Mouse (Mus musculus): ENCODE data around the gene Mcm3.

The Mcm3 gene

GRCm38 (mm10) chr1:20819771-20820605 lies at the start of gene Mcm3:
Mcm3 (minus strand) TSS chr1:20820312.
- in situ Hi-C loops (cut with MboI; ENCODE audit: low sequenced_read_pairs), result no loop called here

GRCm38 (mm10) chr1:20868036-20868435 lies 47.9 kb upstream of the Mcm3 start:
- in situ Hi-C loops (cut with MboI; ENCODE audit: low sequenced_read_pairs), result no loop called here

- in situ Hi-C loops (cut with MboI; ENCODE audit: low sequenced_read_pairs), result no loop called here
These were observed 47.3 kb upstream of the Mcm3 start for GRCm38 (mm10) chr1:20867241-20867902.

- in situ Hi-C loops (cut with MboI; ENCODE audit: low sequenced_read_pairs), result no loop called here
These were observed 43.5 kb upstream of the Mcm3 start for GRCm38 (mm10) chr1:20863452-20864172.

GRCm38 (mm10) chr1:20861865-20862264 lies 41.8 kb upstream of the Mcm3 start:
- in situ Hi-C loops (cut with MboI; ENCODE audit: low sequenced_read_pairs), result no loop called here

GRCm38 (mm10) chr1:20860775-20861174 lies 40.7 kb upstream of the Mcm3 start:
- in situ Hi-C loops (cut with MboI; ENCODE audit: low sequenced_read_pairs), result no loop called here

- in situ Hi-C loops (cut with MboI; ENCODE audit: low sequenced_read_pairs), result no loop called here
These were observed 37.1 kb upstream of the Mcm3 start for GRCm38 (mm10) chr1:20856924-20857902.

GRCm38 (mm10) chr1:20839911-20840310 lies 19.8 kb upstream of the Mcm3 start:
- in situ Hi-C loops (cut with MboI; ENCODE audit: low sequenced_read_pairs), result no loop called here

GRCm38 (mm10) chr1:20836551-20837125 lies 16.5 kb upstream of the Mcm3 start:
- in situ Hi-C loops (cut with MboI; ENCODE audit: low sequenced_read_pairs), result no loop called here

GRCm38 (mm10) chr1:20833141-20833511 lies 13.0 kb upstream of the Mcm3 start:
- in situ Hi-C loops (cut with MboI; ENCODE audit: low sequenced_read_pairs), result no loop called here

- in situ Hi-C loops (cut with MboI; ENCODE audit: low sequenced_read_pairs), result no loop called here
These were observed 12.5 kb upstream of the Mcm3 start for GRCm38 (mm10) chr1:20832473-20833140.

GRCm38 (mm10) chr1:20830546-20830945 lies 10.4 kb upstream of the Mcm3 start:
- in situ Hi-C loops (cut with MboI; ENCODE audit: low sequenced_read_pairs), result no loop called here

GRCm38 (mm10) chr1:20828061-20828460 lies 7.9 kb upstream of the Mcm3 start:
- in situ Hi-C loops (cut with MboI; ENCODE audit: low sequenced_read_pairs), result no loop called here

- in situ Hi-C loops (cut with MboI; ENCODE audit: low sequenced_read_pairs), result no loop called here
These were observed 4.9 kb upstream of the Mcm3 start for GRCm38 (mm10) chr1:20825036-20825435.

- in situ Hi-C loops (cut with MboI; ENCODE audit: low sequenced_read_pairs), result no loop called here
These were observed 3.8 kb upstream of the Mcm3 start for GRCm38 (mm10) chr1:20823906-20824305.

GRCm38 (mm10) chr1:20823471-20823870 lies 3.4 kb upstream of the Mcm3 start:
- in situ Hi-C loops (cut with MboI; ENCODE audit: low sequenced_read_pairs), result no loop called here

- in situ Hi-C loops (cut with MboI; ENCODE audit: low sequenced_read_pairs), result no loop called here
These were observed 847 bp upstream of the Mcm3 start for GRCm38 (mm10) chr1:20820959-20821358.

GRCm38 (mm10) chr1:20817596-20817995 lies 2.5 kb downstream of the Mcm3 start:
- in situ Hi-C loops (cut with MboI; ENCODE audit: low sequenced_read_pairs), result no loop called here

- in situ Hi-C loops (cut with MboI; ENCODE audit: low sequenced_read_pairs), result no loop called here
These were observed 2.9 kb downstream of the Mcm3 start for GRCm38 (mm10) chr1:20817172-20817571.

GRCm38 (mm10) chr1:20814521-20814920 lies 5.6 kb downstream of the Mcm3 start:
- in situ Hi-C loops (cut with MboI; ENCODE audit: low sequenced_read_pairs), result no loop called here

Measured in CH12F3 (cell line).